Mouse (Mus musculus) brain, embryonic 14.5 days (tissue): ENCODE measurements around the gene Vmn2r83. TPM values are rescaled to one million over a fixed set of nuclear protein-coding genes. Genes with fewer than 3 reads are reported as not detected.
A peak's percentile ranks its signal among the peaks of the same experiment; 100 is the strongest.

ENCODE experiments used
- DNase-seq: peaks from one replicate; pipeline ENCODE4 v3.0.0-alpha.2; 2011; ENCODE audit warnings: low read depth
- CTCF ChIP-seq: fragments of 200-500 bp; IDR thresholded peaks from 2 replicates; pipeline ENCODE4 v1.5.1; 2012; ENCODE audit warnings: inconsistent platforms, mild to moderate bottlenecking, moderate library complexity, borderline replicate concordance; ENCODE audit not compliant: insufficient read depth, insufficient read length; ENCODE audit errors: extremely low read depth
- POLR2A ChIP-seq: fragments of 200-500 bp; IDR thresholded peaks from 2 replicates; pipeline ENCODE4 v1.6.1; 2012; ENCODE audit warnings: mild to moderate bottlenecking, inconsistent platforms, borderline replicate concordance; ENCODE audit not compliant: poor library complexity, insufficient read depth, insufficient read length, severe bottlenecking; ENCODE audit errors: extremely low read depth
- polyA plus RNA-seq: library from polyadenylated mRNA; depleted of rRNA; stranded (reverse); fragments of >200 nt; gene quantifications from 2 replicates; pipeline ENCODE4 v1.2.3, GENCODE M21; 2012

The Vmn2r83 gene
- polyA plus RNA-seq, 1 experiment = not detected

DNA sequence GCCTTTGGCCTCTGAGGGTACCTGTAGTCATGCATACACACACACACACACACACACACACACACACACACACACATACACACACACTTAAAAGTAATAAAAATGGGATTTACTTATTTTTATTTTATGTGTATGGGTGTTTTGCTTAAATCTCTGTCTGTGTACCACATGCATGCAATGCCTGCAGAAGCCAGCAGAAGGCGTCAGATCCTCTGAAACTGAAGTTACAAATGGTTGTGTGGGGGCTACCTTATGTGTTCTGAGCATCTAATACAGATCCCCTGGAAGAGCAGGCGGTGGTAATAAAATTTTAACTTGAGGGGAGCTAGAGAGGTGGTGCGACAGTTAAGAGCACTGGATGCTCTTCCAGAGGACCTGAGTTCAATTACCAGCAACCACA lies 59.5 kb downstream of the Vmn2r83 start:
- DNase-seq = no peak

DNA sequence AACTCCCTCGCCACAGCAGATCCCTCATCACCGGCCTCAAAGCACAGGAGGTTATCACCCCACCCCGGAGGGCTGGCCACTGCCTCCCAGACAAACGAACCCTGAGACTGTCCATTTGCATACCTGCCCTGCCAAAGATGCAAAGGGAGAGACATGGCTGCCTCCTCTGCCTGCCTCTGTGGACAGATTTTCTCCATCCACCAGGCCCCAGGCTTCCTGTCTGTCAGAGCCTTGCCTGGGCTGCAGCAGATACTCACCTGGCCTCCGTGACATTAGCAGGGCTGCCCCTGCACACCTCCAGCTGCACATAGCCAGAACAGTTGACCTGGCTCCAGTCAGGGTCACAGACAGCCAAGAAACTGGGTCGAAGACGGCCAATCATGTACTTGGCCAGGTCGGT lies 61.7 kb downstream of the Vmn2r83 start:
- TF ChIP-seq POLR2A = no peak
- no peak for TF ChIP-seq CTCF
- DNase-seq = no peak

More for the DNA sequence above, 59.5 kb downstream of the Vmn2r83 start:
- no peak for TF ChIP-seq POLR2A
- no peak for TF ChIP-seq CTCF

DNA sequence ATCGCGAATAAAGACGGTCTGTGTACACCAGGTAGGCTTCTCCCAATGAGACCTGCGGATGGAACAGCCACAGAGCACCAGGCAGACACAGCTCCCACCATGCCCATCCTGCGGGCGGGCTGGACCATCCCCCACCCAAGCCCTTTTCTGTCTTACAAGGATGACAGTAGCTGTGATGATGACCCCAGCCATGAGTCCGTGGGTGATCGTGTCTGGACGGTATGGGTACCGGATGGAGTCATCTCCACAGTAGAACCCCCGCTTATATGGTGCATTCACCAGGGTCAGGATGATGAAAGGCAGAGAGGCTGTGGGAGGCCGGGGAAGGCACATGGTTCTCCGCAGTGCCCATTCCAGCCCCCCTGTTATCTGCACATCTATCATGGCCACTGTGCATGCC lies 62.2 kb downstream of the Vmn2r83 start:
- no peak for DNase-seq
- no peak for TF ChIP-seq POLR2A
- no peak for TF ChIP-seq CTCF

DNA sequence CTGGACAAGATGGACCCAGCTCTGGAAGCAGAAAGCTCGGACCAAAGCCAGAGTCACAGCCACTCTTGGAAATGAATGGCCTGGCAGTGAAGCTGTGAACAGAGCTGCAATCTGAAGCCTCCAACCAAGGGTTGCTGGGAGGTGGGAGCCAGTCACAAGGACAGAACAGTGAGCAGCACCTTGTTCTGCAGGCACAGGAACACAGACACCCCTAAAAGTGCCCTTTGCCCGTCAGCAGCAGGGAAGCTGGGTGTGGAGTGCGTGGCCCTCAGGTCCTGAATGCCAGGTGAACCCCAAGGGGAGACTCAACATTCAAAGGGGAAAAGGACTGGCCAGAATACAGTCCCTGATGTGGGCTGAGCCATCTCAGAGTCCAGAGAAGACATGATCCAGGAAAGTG lies 63.1 kb downstream of the Vmn2r83 start:
- no peak for TF ChIP-seq CTCF
- TF ChIP-seq POLR2A = no peak
- DNase-seq = no peak

DNA sequence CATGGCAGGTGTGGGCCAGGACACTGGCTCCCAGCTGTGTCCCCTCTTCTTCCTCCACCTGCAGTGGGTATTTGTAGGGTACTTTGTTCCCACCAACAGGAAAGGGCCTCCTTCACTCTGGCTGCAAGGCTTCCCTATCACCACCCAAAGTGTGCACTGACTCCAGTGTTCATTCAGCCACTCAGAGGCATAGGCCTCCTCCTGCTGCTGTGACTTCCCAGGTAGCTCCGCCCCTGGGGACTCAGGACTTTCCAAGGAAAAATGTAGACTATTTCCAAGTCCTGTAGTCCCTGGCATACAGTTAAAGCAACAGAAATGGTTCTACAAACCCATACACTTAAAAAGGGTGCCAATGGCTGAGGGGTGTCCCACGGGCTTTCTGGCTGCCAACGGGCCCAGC lies 64.1 kb downstream of the Vmn2r83 start:
- no peak for DNase-seq
- TF ChIP-seq CTCF (no peak), POLR2A (no peak)

DNA sequence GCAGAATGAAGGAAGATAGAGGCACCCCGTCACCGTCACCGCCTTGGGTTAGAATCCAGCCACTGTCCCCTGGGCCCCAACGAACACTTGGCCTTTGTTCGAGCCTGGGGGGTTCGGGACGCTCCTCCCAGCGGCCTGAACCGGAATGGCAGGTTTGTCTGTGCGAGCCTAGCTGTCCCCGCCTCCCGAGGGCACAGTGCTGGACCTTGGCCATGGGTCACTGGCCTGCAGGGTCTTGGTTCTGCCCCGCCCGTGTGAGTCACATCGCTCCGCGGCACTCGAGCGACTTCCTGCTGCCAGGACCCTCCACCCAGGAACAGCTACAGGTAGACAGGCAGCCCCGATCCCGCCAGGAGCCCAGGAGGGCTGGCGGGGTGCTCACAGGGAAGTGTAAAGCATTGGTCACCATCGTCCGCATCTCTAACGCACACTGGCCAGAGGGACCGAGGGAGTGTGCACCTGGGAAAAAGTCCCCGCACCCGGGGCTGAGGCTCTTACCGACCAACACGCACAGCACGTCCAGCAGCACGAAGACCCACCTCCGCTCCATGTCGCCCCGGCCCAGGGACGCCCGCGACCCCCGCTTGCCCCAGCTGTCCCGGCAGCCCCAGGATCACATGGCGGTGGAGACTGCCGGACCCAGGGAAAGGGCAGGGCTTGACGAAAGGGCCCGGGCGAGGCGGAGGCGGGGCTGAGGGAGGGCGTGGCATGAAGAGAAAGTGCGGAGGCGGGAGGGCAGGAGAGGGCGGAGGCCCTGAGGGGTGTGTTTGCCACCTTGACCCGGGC lies 64.8 kb downstream of the Vmn2r83 start, which contains the start of gene Plpp2:
Plpp2 (minus strand) TSS at position 671 of the 786 bp plus-strand sequence.
- DNase-seq = peak; percentile 56
- TF ChIP-seq CTCF = peak; percentile 63
- TF ChIP-seq POLR2A = no peak

DNA sequence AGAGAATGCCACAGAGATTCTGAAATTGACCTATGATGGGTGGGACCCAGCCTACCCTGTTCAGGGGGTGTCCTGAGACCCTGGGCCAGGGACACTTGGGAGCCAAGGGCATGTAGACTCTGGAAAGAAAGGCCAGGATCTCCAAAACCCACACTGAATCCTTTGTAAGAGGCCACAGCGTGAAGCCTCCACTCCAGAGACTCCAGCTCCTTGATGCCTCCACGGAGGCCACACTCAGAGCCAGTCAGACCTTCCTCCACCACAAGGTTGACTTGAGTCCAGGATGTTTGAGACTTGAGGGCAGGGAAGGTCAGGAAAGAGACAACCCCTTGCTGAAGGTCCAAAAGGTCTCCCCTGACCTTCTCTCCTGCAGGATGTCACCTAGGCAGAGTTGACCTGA lies 65.9 kb downstream of the Vmn2r83 start:
- DNase-seq = no peak
- no peak for TF ChIP-seq CTCF
- no peak for TF ChIP-seq POLR2A

DNA sequence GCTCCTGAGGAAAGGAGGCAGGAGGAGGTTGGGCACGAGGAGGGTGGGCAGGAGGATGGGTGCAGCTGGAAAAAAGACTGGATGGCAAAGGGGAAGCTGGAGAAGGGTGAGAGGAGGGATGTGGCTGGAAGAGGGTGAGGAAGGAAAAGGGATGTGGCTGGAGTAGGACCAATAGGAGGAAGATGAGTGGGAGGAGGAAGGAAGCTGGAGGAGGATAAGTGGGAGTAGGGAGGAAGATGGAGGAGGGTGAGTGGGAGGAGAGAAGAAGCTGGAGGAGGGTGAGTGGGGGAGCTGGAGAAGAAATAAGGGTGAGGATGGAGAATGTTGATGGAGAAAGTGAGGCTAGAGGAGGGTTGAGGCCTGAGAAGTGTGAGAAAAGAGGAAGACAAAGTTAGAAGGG lies 66.9 kb downstream of the Vmn2r83 start:
- no peak for DNase-seq
- TF ChIP-seq POLR2A (no peak), CTCF (no peak)

DNA sequence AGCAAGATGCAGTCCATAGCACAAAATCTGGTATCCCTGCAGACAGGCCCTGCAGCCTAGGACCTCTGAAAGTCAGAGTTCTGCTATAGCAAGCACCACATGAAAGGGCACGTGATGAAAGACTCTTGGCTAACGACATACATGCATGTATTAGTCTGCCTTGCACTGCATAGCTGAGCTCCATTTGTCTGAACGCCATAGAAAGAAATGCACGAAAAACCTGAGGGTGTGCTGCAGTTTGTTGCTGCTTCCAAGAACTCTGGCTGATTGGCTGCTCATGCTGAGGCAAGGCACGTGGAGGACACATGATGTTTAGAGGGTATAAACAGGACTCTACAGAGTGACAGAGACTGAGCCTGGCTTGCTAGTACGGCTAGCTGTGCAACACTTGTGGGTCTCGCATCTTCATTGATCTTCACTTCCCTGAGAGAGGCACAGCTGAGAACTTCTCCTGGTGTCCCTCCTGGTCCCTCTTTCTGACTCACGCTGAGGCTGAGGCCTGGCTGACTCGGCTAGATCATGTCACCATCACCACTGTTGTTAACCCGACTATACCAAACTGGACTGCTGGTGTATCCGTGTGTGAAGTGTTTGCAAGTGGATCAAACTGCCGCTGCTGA lies 68.0 kb downstream of the Vmn2r83 start:
- no peak for DNase-seq
- no peak for TF ChIP-seq CTCF
- no peak for TF ChIP-seq POLR2A

DNA sequence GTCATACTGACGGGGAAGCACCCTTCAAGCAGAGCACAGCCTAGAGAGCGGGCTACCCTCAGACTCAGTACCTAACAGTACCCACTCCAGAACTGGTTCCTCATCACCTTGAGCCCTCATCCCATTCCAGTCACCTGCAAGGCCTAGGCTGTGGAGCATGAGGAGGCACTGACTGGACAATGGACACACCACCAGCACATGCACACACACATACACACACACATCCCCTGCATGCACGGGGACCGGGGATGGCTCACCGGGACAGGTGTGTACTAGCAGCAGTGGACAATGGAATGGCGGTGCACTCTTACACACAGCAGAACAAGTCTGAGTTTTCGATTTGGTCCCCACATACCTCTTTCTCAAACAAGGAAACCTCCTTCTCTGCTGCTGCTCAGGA lies 68.7 kb downstream of the Vmn2r83 start:
- DNase-seq = no peak
- no peak for TF ChIP-seq POLR2A
- TF ChIP-seq CTCF = no peak

DNA sequence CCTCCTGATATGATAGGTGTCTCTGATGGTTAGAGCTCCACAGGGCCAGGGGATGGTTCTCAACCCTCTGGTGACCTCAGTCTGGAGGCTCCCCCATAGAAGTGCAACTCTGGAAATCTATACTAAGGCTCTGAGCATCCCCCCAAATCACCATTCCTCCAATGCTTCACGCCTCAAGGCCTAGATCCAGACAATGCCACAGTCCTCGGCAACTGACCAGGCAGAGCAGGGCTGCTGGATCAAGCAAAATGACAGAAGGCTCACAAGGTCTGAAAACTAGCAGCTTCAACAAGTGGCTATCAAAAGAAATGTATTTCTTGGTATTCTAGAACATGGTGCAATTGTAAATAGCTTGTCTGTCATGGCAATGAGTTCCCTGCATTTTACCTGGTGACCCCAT lies 69.2 kb downstream of the Vmn2r83 start:
- TF ChIP-seq POLR2A = no peak
- TF ChIP-seq CTCF = no peak
- DNase-seq = no peak

DNA sequence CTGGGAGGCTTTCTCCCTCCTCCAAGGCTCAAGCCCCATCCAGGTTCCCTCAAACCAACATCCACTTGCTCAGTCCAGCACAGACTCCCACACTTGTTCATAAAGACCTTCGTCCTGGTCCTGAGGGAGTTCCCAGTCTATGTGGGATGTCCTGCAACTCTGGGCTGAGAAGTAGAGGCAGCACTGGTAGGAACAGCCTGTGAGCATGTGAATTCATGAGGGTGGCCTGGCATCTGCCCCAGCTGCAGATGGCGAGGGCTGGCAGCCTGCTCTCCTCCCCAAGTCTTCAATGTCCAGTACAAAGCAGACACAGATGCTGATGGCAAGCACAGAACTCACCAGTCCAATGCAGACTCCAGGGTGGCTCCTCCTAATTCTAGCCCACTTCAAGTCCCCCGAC lies 69.8 kb downstream of the Vmn2r83 start:
- TF ChIP-seq POLR2A = no peak
- TF ChIP-seq CTCF = no peak
- DNase-seq = no peak

DNA sequence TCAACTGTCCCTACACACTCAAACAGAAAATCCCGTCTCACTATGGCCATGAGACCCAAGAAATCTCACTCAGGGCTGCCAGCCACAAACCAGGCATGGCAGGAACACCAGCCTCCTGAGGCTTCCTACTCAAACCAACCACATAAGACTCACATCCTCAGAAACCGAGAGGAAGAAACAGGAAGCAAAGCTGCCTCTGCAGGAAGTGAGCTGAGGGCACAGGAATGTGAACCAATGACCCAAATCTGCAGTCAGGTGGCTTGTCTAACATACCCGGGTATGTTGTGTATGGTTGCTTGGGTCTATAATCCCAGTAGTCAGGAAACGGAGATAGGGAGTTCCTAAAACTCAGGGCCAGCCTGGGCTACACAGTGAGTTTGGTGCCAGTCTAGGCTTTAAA lies 70.3 kb downstream of the Vmn2r83 start:
- no peak for DNase-seq
- TF ChIP-seq CTCF = no peak

DNA sequence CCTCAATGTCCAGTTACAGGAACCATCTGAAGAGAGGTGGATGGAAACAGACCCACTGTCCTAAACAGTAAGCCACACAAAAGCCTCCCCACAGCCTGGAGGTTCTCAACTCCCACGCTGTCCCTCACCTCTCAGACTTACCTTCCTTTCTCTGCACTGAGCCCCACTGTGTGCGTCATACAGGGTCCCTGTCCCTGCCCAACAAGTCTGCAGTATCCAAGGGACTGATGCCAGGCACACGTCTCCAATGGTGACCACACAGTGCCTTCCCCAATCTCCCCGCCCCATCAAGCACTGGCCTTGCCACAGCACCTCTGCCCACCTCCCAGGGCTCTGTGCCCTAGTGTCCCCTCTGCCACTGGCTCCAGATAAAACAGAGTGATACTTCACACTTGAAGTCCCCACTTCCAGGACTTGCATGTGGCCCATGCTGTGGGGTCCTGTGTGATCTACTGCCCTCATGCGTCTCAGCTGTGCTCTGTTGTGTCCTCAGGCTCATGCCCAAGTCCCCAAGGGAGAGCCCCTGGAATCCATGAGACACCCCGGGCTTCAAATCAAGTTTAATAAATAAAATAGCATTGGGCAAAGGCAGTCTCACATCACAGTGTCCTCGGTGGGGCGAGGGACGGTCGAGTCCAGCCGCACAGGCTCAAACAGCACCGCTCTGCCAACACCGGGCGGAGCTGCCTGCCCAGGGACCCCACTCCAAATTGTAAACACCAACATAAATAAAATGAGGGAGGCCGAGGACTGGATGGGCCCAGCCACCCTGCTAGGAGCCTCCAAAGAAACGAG lies 71.4 kb downstream of the Vmn2r83 start:
- no peak for DNase-seq
- TF ChIP-seq POLR2A (no peak), CTCF (no peak)

DNA sequence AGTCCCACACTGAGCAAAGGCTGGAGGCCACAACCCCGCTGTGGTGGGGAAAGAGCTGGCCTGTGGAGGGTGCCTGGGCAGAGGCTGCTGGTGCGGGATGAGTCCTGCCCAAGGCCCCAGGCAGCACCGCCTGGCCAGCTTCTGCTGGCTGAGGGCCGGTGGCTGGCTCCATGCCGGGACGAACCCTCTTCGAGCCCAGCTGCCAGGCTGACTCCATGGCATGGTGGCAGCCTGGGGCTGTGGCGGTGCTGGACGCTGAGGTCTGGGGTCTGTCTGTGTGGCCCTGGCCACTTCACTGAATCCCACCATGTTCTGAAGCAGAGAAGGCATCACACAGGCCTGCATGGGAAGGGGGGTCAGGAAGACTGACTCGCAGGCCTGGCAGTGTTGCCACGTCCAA lies 72.2 kb downstream of the Vmn2r83 start:
- no peak for DNase-seq
- TF ChIP-seq POLR2A = no peak
- TF ChIP-seq CTCF = no peak
